Mouse (Mus musculus) CH12.LX (cell line): ENCODE data around the gene Pgap3. TPM values are rescaled to one million over a fixed set of nuclear protein-coding genes. Genes with fewer than 3 reads are reported as not detected.

Experiments
- DNase-seq: peaks from one replicate; pipeline ENCODE4 v3.0.0-alpha.2; 2013; ENCODE audit errors: extremely low read depth
- H3K27ac ChIP-seq: 2 replicates; pipeline ENCODE4 v1.5.1; 2012; ENCODE audit warnings: low read depth, mild to moderate bottlenecking, control low read depth, moderate library complexity; ENCODE audit not compliant: insufficient read depth
- H3K27me3 ChIP-seq: replicated peaks from 2 replicates; pipeline ENCODE3; 2012; ENCODE audit warnings: inconsistent platforms
- H3K36me3 ChIP-seq, 2 experiments: replicated peaks in 1 of 2; 2 replicates each; pipeline versions ENCODE3 to v1.6.1; 2012; ENCODE audit warnings: inconsistent platforms in 1 of 2, low read length in 1 of 2, mild to moderate bottlenecking in 1 of 2, mixed read lengths in 1 of 2, moderate library complexity in 1 of 2; ENCODE audit not compliant: control insufficient read depth in 1 of 2, insufficient read depth in 1 of 2
- H3K4me1 ChIP-seq, 2 experiments: 2 replicates each; pipeline ENCODE4 v1.6.1; 2012; ENCODE audit warnings: inconsistent platforms in 1 of 2, moderate library complexity in 1 of 2; ENCODE audit not compliant: insufficient read depth in 2 of 2, control insufficient read depth in 1 of 2
- H3K4me2 ChIP-seq: 2 replicates; pipeline ENCODE4 v1.6.1; 2012; ENCODE audit warnings: low read depth, mild to moderate bottlenecking, control low read depth; ENCODE audit not compliant: poor library complexity, insufficient read depth, severe bottlenecking
- H3K4me3 ChIP-seq, 3 experiments: fragments of 150-350 bp in 1 of 3; sonication (generic) in 1 of 3; replicated peaks in 1 of 3; 2 replicates each; pipeline versions ENCODE3 to v1.5.1; 2011 to 2012; ENCODE audit warnings: low read depth in 2 of 3, low read length in 2 of 3, mild to moderate bottlenecking in 2 of 3, moderate library complexity in 2 of 3, control low read depth in 1 of 3, improper control_type of control experiment in 1 of 3, inconsistent platforms in 1 of 3, mixed read lengths in 1 of 3; ENCODE audit not compliant: poor library complexity in 1 of 3
- H3K79me2 ChIP-seq: replicated peaks from 2 replicates; pipeline ENCODE4 v1.6.1; 2012; ENCODE audit warnings: mild to moderate bottlenecking, moderate library complexity; ENCODE audit not compliant: control insufficient read depth, poor library complexity, insufficient read depth, severe bottlenecking; ENCODE audit errors: extremely low read depth
- H3K9ac ChIP-seq: 2 replicates; pipeline ENCODE4 v1.6.1; 2012; ENCODE audit warnings: low read depth, mild to moderate bottlenecking, control low read depth, moderate library complexity; ENCODE audit not compliant: insufficient read depth
- H3K9me3 ChIP-seq: replicated peaks from 2 replicates; pipeline ENCODE3; 2012; ENCODE audit warnings: low read length, inconsistent platforms, mixed read lengths
- CHD1 ChIP-seq: IDR thresholded peaks from 2 replicates; pipeline ENCODE4 v1.6.1; 2012; ENCODE audit warnings: low read depth, low read length, improper control_type of control experiment, inconsistent platforms
- ELF1 ChIP-seq: IDR thresholded peaks from 2 replicates; pipeline ENCODE4 v1.6.1; 2014; ENCODE audit warnings: low read depth, mild to moderate bottlenecking, inconsistent platforms, low read length, improper control_type of control experiment
- EP300 ChIP-seq: IDR thresholded peaks from 2 replicates; pipeline ENCODE4 v1.6.1; 2011; ENCODE audit warnings: low read length, improper control_type of control experiment
- ETS1 ChIP-seq: conservative IDR thresholded peaks from 2 replicates; pipeline ENCODE4 v1.6.1; 2012; ENCODE audit warnings: low read depth, mild to moderate bottlenecking, inconsistent platforms, low read length, improper control_type of control experiment, moderate library complexity
- HCFC1 ChIP-seq: IDR thresholded peaks from 2 replicates; pipeline ENCODE4 v1.6.1; 2012; ENCODE audit warnings: low read depth, mild to moderate bottlenecking, inconsistent platforms, low read length, improper control_type of control experiment
- IRF4 ChIP-seq: IDR thresholded peaks from 2 replicates; pipeline ENCODE4 v1.6.1; 2014; ENCODE audit warnings: low read depth, mild to moderate bottlenecking, inconsistent platforms, low read length, improper control_type of control experiment
- JUN ChIP-seq: IDR thresholded peaks from 2 replicates; pipeline ENCODE4 v1.6.1; 2011; ENCODE audit warnings: low read depth, mild to moderate bottlenecking, low read length, improper control_type of control experiment, moderate library complexity; ENCODE audit not compliant: insufficient read depth
- JUND ChIP-seq: conservative IDR thresholded peaks from 2 replicates; pipeline ENCODE4 v1.6.1; 2011; ENCODE audit warnings: low read depth, low read length, improper control_type of control experiment
- PAX5 ChIP-seq: IDR thresholded peaks from 2 replicates; pipeline ENCODE4 v1.6.1; 2012; ENCODE audit warnings: low read length, inconsistent platforms, mixed read lengths
- POLR2AphosphoS2 ChIP-seq: IDR thresholded peaks from 2 replicates; pipeline ENCODE4 v1.6.1; 2011; ENCODE audit warnings: low read depth, low read length, improper control_type of control experiment
- RAD21 ChIP-seq: IDR thresholded peaks from 2 replicates; pipeline ENCODE4 v1.6.1; 2011; ENCODE audit warnings: low read depth, mild to moderate bottlenecking, low read length, improper control_type of control experiment, moderate library complexity
- SIN3A ChIP-seq: IDR thresholded peaks from 2 replicates; pipeline ENCODE4 v1.6.1; 2012; ENCODE audit warnings: low read length, improper control_type of control experiment, inconsistent platforms
- SMC3 ChIP-seq: IDR thresholded peaks from 2 replicates; pipeline ENCODE4 v1.6.1; 2011; ENCODE audit warnings: low read depth, low read length, improper control_type of control experiment
- TCF12 ChIP-seq: IDR thresholded peaks from 2 replicates; pipeline ENCODE4 v1.6.1; 2014; ENCODE audit warnings: low read depth, mild to moderate bottlenecking, inconsistent platforms, low read length, improper control_type of control experiment
- USF1 ChIP-seq: IDR thresholded peaks from 2 replicates; pipeline ENCODE4 v1.6.1; 2014; ENCODE audit warnings: low read depth, mild to moderate bottlenecking, inconsistent platforms, low read length, improper control_type of control experiment
- ZC3H11A ChIP-seq: IDR thresholded peaks from 2 replicates; pipeline ENCODE4 v1.6.1; 2012; ENCODE audit warnings: low read depth, mild to moderate bottlenecking, inconsistent platforms, low read length, improper control_type of control experiment
- dilution Hi-C: fragments of 300-500 bp; cut with MboI; formaldehyde crosslinking; loops from 2 replicates; pipeline ENCODE4 v1.14.3; 2020; ENCODE audit warnings: low sequenced_read_pairs; ENCODE audit not compliant: extremely low pct_unique_long_range_greater_than_20kb, extremely low pct_ligation_motif_present
- in situ Hi-C: fragments of 300-500 bp; cut with MboI; formaldehyde crosslinking; loops from 3 replicates; pipeline ENCODE4 v1.14.3; 2019; ENCODE audit warnings: low sequenced_read_pairs, low pct_ligation_motif_present, low pct_unique_long_range_greater_than_20kb, mixed read lengths
- polyA plus RNA-seq: library from polyadenylated mRNA; unstranded; fragments of >175 nt; gene quantifications from 2 replicates; pipeline ENCODE4 v1.2.1, GENCODE M21; 2012; ENCODE audit warnings: low read depth; ENCODE audit not compliant: insufficient read length
- total RNA-seq, 2 experiments: library from RNA; depleted of rRNA; stranded (reverse); fragments of 300-350 nt in 1 of 2; fragments of >200 nt in 1 of 2; gene quantifications; 2 replicates each; pipeline ENCODE4 v1.2.3; 2012 to 2014

Pgap3 gene
- total and polyA plus RNA-seq, 3 experiments: 3.3 to 6.9 (median 6.5) TPM

DNA sequence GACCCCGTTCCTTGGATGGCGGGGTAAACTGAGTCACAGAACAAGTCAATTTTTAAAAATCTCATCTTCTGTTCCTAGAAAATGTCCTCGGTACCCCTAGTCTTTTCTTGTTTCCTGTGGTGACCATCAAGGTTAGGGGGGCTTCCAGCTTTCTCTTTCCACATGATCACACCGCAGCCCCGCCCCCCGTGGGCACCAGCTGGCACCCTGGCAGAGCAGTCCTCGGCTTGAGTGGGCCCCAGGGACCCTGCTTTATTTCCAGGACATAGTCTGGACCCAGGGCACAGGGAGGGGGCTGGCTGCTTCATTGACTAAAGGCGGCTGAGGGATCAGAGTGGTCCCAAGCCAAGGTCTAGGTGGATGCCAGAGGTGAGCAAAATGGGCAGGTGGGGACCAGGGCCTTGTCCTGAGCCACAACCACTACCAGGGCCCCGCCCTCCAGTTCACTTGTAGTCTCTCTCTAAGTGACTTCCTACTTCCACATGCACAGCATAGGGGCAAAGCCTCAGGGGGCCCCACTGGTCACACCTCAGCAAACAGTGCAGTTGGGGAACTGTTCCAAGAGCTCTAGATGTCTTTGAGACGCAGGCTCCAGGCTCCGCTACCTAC, 60.5 kb downstream of the Pgap3 start:
- H3K27me3 ChIP-seq: peaks cover 75% of the 10 kb centered on the region
- TF ChIP-seq ELF1 (peak; percentile 51), HCFC1 (no peak)
- TF ChIP-seq, all 38 proteins: peak for 1
- Histone ChIP-seq H3K9ac (no peak overlapping the region), H3K9me3 (no peaks in the 10 kb centered on the region), H3K27ac (no peak overlapping the region), H3K4me3 (no peak overlapping the region), H3K79me2 (no peaks in the 10 kb centered on the region), H3K4me2 (peak overlapping the region; percentile 67), H3K4me1 (peaks cover 22 to 35% of the 10 kb centered on the region in 2 experiments), H3K36me3 (no peaks in the 10 kb centered on the region)
- dilution Hi-C loops: no loop called here
- peak; percentile 69 for DNase-seq
- in situ Hi-C loops: loop anchor here (5.0 to 25.0 kb wide), 2 partner anchors 72 to 298 kb away; partner anchors contain the start of genes Gm12355, Gsdma2 and Gsdma3

DNA sequence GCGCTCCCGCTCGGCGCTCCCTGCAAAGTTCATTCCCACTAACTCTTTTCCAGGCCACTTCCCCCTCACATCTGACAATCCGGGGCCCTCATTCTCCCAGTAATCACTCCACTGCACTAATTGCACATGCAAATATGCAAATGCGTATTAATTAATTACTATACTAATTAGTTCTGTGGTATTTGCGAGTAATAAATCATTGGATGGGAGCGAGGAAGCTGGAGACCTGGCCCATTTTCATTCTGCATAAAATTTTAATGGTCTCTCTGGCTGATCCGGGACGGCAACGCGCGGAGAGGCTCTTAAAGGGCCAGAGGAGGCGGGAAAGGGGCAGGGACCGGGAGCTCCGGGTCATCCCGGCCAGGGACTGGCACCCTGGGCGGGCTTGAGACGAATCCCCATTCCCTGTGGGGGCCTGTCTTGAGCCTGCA, 61.2 kb downstream of the Pgap3 start:
- H3K4me1 ChIP-seq: peaks cover 28 to 41% of the 10 kb centered on the region in 2 experiments
- dilution Hi-C loops: no loop called here
- DNase-seq: no peak
- H3K27me3 ChIP-seq: peaks cover 82% of the 10 kb centered on the region
- no peaks in the 10 kb centered on the region for H3K36me3 ChIP-seq
- no peak overlapping the region for H3K9ac ChIP-seq
- H3K4me3 ChIP-seq: no peak overlapping the region
- no peaks in the 10 kb centered on the region for H3K9me3 ChIP-seq
- H3K79me2 ChIP-seq: no peaks in the 10 kb centered on the region
- H3K27ac ChIP-seq: no peak overlapping the region
- TF ChIP-seq JUN: no peak
- TF ChIP-seq ZC3H11A: no peak
- TF ChIP-seq PAX5: no peak
- no peak for TF ChIP-seq ETS1
- no peak for TF ChIP-seq USF1
- TF ChIP-seq JUND: no peak
- TF ChIP-seq HCFC1: no peak
- no peak for TF ChIP-seq IRF4
- no peak for TF ChIP-seq TCF12
- no peak for TF ChIP-seq RAD21
- TF ChIP-seq POLR2AphosphoS2: no peak
- TF ChIP-seq CHD1: no peak
- no peak for TF ChIP-seq SMC3
- no peak for TF ChIP-seq EP300
- TF ChIP-seq SIN3A: no peak
- H3K4me2 ChIP-seq: peak overlapping the region; percentile 67
- in situ Hi-C loops: loop anchor here (25.0 kb wide), 1 partner anchor 298 kb away; the partner anchor contains the start of genes Gm12355, Gsdma2 and Gsdma3

Other genes with a start within 250 kb of the Pgap3 start
- 28.8 and 40.8 TPM in 2 replicates for gene Med1, start 207.2 kb downstream of the Pgap3 start, total RNA-seq (2012; rRNA removed)
- gene Med1, start 207.2 kb downstream of the Pgap3 start, total RNA-seq (2014; rRNA removed): 51.4 and 52.0 TPM in 2 replicates
- 54.7 and 58.9 TPM in 2 replicates for gene Med1, start 207.2 kb downstream of the Pgap3 start, polyA plus RNA-seq
- gene Cdk12, start 197.4 kb downstream of the Pgap3 start, total RNA-seq (2012; rRNA removed): 29.6 and 38.2 TPM in 2 replicates
- 26.1 and 27.8 TPM in 2 replicates for gene Cdk12, start 197.4 kb downstream of the Pgap3 start, total RNA-seq (2014; rRNA removed)
- gene Cdk12, start 197.4 kb downstream of the Pgap3 start, polyA plus RNA-seq: 39.1 and 44.1 TPM in 2 replicates
- not detected in 2 replicates for gene Neurod2, start 70.8 kb downstream of the Pgap3 start, total RNA-seq (2012; rRNA removed)
- not detected in 2 replicates for gene Neurod2, start 70.8 kb downstream of the Pgap3 start, total RNA-seq (2014; rRNA removed)
- not detected in 2 replicates for gene Neurod2, start 70.8 kb downstream of the Pgap3 start, polyA plus RNA-seq
- gene Ppp1r1b, start 52.1 kb downstream of the Pgap3 start, total RNA-seq (2012; rRNA removed): 0.08 TPM in 1 of 2 replicates, not detected in the other
- not detected in 2 replicates for gene Ppp1r1b, start 52.1 kb downstream of the Pgap3 start, total RNA-seq (2014; rRNA removed)
- gene Ppp1r1b, start 52.1 kb downstream of the Pgap3 start, polyA plus RNA-seq: not detected in 2 replicates
- gene Stard3, start 42.1 kb downstream of the Pgap3 start, total RNA-seq (2012; rRNA removed): 39.6 and 44.4 TPM in 2 replicates
- gene Stard3, start 42.1 kb downstream of the Pgap3 start, total RNA-seq (2014; rRNA removed): 28.4 and 33.9 TPM in 2 replicates
- 28.9 and 31.7 TPM in 2 replicates for gene Stard3, start 42.1 kb downstream of the Pgap3 start, polyA plus RNA-seq
- 0.50 TPM in 1 of 2 replicates, not detected in the other for gene Tcap, start 16.7 kb downstream of the Pgap3 start, total RNA-seq (2012; rRNA removed)
- gene Tcap, start 16.7 kb downstream of the Pgap3 start, total RNA-seq (2014; rRNA removed): not detected in 2 replicates
- not detected in 2 replicates for gene Tcap, start 16.7 kb downstream of the Pgap3 start, polyA plus RNA-seq
- gene Pnmt, start 14.0 kb downstream of the Pgap3 start, total RNA-seq (2012; rRNA removed): not detected in 2 replicates
- not detected in 2 replicates for gene Pnmt, start 14.0 kb downstream of the Pgap3 start, total RNA-seq (2014; rRNA removed)
- gene Pnmt, start 14.0 kb downstream of the Pgap3 start, polyA plus RNA-seq: not detected in 2 replicates
- gene Erbb2, start 12.0 kb upstream of the Pgap3 start, total RNA-seq (2012; rRNA removed): 0.08 and 0.17 TPM in 2 replicates
- not detected in 2 replicates for gene Erbb2, start 12.0 kb upstream of the Pgap3 start, total RNA-seq (2014; rRNA removed)
- 0.06 TPM in 1 of 2 replicates, not detected in the other for gene Erbb2, start 12.0 kb upstream of the Pgap3 start, polyA plus RNA-seq
- gene Mien1, start 38.5 kb upstream of the Pgap3 start, total RNA-seq (2012; rRNA removed): 129 and 136 TPM in 2 replicates
- 80.3 and 84.7 TPM in 2 replicates for gene Mien1, start 38.5 kb upstream of the Pgap3 start, total RNA-seq (2014; rRNA removed)
- gene Mien1, start 38.5 kb upstream of the Pgap3 start, polyA plus RNA-seq: 94.6 and 109 TPM in 2 replicates
- 8.0 and 13.3 TPM in 2 replicates for gene Grb7, start 45.9 kb upstream of the Pgap3 start, total RNA-seq (2012; rRNA removed)
- 3.0 and 4.5 TPM in 2 replicates for gene Grb7, start 45.9 kb upstream of the Pgap3 start, total RNA-seq (2014; rRNA removed)
- 9.9 and 11.5 TPM in 2 replicates for gene Grb7, start 45.9 kb upstream of the Pgap3 start, polyA plus RNA-seq
- 110 and 124 TPM in 2 replicates for gene Ikzf3, start 145.5 kb upstream of the Pgap3 start, total RNA-seq (2012; rRNA removed)
- gene Ikzf3, start 145.5 kb upstream of the Pgap3 start, total RNA-seq (2014; rRNA removed): 118 and 130 TPM in 2 replicates
- 238 and 243 TPM in 2 replicates for gene Ikzf3, start 145.5 kb upstream of the Pgap3 start, polyA plus RNA-seq
- 3.1 and 3.9 TPM in 2 replicates for gene Zpbp2, start 150.6 kb upstream of the Pgap3 start, total RNA-seq (2012; rRNA removed)
- gene Zpbp2, start 150.6 kb upstream of the Pgap3 start, total RNA-seq (2014; rRNA removed): 3.2 and 5.0 TPM in 2 replicates
- gene Zpbp2, start 150.6 kb upstream of the Pgap3 start, polyA plus RNA-seq: 3.0 and 3.7 TPM in 2 replicates
- gene Ormdl3, start 186.9 kb upstream of the Pgap3 start, total RNA-seq (2012; rRNA removed): 45.1 and 49.7 TPM in 2 replicates
- gene Ormdl3, start 186.9 kb upstream of the Pgap3 start, total RNA-seq (2014; rRNA removed): 30.6 and 32.9 TPM in 2 replicates
- 32.5 and 34.9 TPM in 2 replicates for gene Ormdl3, start 186.9 kb upstream of the Pgap3 start, polyA plus RNA-seq
- gene Lrrc3c, start 197.8 kb upstream of the Pgap3 start, total RNA-seq (2012; rRNA removed): not detected in 2 replicates
- not detected in 2 replicates for gene Lrrc3c, start 197.8 kb upstream of the Pgap3 start, total RNA-seq (2014; rRNA removed)
- gene Lrrc3c, start 197.8 kb upstream of the Pgap3 start, polyA plus RNA-seq: not detected in 2 replicates
- gene Gm12355, start 225.2 kb upstream of the Pgap3 start, total RNA-seq (2012; rRNA removed): 1.8 and 2.0 TPM in 2 replicates
- 24.2 and 26.0 TPM in 2 replicates for gene Gm12355, start 225.2 kb upstream of the Pgap3 start, total RNA-seq (2014; rRNA removed)
- gene Gm12355, start 225.2 kb upstream of the Pgap3 start, polyA plus RNA-seq: 3.0 and 9.8 TPM in 2 replicates
- not detected in 2 replicates for gene Gsdma3, start 225.9 kb upstream of the Pgap3 start, total RNA-seq (2012; rRNA removed)
- not detected in 2 replicates for gene Gsdma3, start 225.9 kb upstream of the Pgap3 start, total RNA-seq (2014; rRNA removed)
- gene Gsdma3, start 225.9 kb upstream of the Pgap3 start, polyA plus RNA-seq: not detected in 2 replicates
- not detected in 2 replicates for gene Gsdma2, start 246.3 kb upstream of the Pgap3 start, total RNA-seq (2012; rRNA removed)
- gene Gsdma2, start 246.3 kb upstream of the Pgap3 start, total RNA-seq (2014; rRNA removed): not detected in 2 replicates
- not detected in 2 replicates for gene Gsdma2, start 246.3 kb upstream of the Pgap3 start, polyA plus RNA-seq